Mouse (Mus musculus) embryo, embryonic 9.5 days (tissue): ENCODE data around the gene Btbd16.

Experiments used
- DNase-seq: peaks from one replicate; pipeline ENCODE4 v3.0.0-alpha.2; 2017; ENCODE audit errors: extremely low spot score

Btbd16 gene

DNA sequence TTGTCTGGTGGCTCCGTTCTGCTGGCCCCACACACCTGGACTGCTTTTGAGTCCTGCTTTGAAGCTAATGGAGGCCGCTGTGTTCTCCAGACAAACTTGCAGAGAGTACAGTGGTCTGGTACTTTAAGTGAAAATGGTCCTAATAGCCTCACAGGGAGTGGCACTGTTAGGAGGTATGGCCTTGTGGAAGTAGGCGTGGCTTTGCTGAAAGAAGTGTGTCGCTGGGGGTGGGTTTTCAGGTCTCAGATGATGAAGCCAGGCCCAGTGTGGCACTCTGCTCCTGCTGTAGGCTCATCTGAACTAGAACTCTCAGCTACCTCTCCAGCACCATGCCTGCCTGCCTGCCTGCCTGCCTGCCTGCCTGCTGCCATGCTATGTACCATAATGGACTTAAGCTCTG lies 5.7 kb upstream of the Btbd16 start:
- DNase-seq = no peak

DNA sequence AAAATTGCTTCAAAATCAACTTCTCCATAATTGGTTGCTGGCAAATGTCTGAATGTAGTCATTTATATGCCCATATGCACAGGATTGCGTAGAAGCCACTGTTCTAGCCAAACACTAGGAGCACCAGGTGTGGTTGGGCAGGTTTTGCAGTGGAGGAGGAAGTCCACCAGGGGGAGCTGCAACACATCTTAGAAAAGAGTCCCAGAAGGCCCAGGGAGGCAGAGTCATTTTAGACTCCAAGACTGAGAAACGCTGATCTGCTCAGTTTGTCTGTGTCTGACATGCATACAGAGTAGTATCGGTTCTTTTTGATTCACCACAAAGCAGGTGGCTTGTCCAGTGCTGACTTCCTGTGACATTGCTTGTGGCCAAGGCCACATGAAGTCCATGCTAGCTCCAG lies 3.2 kb upstream of the Btbd16 start:
- peak; percentile 78 for DNase-seq

DNA sequence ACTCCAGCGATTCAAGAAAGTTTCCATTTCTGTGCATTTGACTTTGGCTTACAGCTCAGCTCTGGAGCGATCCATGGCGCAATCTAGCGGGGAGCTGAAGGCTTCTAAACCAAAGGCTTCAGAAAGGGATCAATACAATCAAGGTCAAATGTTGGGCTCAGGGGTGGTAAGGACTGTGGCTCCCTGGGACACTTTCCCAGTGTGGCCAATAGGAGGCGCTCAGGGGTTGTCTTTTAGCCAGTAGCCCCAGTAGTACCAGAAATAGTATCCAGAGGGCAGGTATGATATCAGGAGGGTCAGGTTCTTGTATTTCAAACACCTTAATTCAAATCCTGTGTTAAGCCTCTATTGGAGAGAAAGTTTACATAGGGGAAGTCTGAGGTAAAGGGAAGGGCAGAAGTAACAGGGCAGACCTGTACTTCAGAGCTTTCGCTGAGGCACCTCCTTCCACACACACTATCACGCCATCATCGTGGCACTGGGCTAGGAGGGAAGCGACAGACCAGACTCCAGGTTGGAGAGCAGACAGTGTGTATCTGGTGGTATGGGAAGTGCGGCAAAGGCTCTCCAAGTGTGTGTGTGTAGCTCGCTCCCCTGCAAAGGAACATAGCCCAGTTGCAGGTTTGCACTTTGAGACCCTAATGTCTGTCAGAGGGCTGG lies 568 bp upstream of the Btbd16 start:
- peak; percentile 41 for DNase-seq

DNA sequence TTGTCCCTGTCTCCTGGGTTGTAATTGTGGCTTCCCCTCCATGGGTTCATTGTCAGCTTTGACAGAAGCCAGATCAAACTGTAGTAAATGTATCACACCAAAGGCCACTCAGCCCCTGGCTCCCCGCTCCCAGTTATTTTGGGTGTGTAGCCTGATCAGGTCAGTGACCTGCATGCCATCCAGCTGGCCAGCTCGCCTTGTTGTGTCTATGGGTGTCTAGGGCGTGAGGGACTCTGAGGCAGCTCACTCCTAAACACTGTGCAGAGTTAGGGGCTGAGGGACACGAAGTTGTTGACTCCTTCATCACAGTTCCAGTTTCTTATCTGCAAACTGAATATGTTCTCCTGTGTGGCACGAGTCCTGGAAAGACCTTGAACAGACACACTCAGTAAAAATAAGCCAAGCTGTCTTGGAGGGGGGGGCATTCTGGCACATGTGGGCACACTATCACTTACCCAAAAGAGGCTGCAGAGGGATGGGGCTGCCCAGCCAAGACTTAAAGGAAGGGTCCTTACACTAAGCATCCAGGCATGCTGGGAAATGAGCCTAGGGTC lies 7.1 kb downstream of the Btbd16 start:
- no peak for DNase-seq

DNA sequence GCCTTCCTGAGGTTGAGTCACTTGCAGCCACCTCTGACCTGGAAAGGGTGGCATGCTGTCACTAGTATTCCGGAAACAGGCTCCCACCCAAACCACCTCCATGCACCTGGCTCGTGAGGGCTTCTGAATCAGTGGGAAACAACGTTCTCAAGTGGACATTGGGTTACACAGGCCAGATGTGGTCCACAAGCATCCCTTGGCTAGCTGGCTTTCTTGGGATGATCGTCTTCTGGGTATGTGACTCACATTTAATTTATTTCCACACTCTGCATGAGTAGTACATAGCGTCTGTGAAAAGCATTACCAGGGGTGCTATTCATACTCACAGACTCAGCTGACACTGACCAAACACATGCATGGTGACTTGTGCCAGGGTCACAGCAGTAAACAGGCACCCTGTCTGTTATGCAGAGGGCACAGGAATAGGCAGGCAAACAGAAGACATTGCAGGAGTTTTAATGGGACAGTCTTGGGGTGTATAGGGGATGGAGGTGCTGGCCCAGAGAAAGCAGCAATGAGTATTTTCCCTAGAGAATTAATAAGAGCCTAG lies 8.7 kb downstream of the Btbd16 start:
- no peak for DNase-seq

DNA sequence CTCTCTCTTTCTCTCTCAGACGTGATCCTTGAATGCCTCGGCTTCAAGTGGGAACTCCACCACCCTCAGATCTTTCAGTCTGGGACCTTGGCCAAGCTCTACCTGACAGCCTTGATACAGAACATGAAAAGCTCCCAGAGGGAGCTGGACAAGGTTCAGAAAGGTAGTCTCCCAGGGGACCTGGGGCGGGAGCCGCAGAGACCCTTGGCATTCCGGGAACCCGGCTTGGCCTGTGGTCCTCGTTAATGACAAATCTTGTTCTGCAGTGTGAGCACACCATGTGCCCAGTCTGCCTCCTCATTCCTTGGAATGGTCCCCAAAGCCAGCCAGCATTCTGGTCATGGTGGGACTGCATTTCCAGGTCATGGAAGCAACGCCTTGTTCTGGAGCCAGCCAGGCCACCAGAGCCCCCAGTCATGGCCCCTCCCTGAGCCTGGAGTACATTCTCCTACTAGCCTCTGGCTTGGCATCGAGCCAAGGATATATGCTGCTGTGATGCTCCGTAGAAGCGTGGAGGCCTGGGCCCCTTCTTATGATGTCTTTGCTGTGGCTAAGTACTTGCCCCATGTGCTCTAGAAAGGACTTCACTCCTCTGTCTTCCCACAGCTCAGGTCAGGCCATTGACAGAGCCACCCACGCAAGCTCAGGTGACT lies 12.2 kb downstream of the Btbd16 start:
- DNase-seq = no peak

DNA sequence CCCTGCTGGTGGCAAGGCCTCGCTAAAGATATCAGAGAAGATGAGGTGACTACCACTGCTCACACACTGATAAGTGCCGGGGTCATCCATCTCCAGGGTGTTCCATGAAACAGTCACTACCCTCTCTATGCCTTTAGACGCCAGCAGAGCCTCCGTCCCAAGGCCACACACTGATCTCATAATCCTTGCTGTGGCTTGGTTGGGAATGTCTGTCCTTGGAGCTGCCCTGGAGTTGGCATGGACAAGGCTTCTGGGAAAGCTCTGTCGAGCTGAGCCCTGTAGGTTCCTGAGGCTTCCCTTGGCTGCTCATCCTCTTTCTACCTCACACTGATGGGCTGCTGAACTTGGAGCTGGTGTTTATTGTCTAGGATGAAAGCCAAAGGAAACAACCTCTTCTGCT lies 12.8 kb downstream of the Btbd16 start:
- no peak for DNase-seq

DNA sequence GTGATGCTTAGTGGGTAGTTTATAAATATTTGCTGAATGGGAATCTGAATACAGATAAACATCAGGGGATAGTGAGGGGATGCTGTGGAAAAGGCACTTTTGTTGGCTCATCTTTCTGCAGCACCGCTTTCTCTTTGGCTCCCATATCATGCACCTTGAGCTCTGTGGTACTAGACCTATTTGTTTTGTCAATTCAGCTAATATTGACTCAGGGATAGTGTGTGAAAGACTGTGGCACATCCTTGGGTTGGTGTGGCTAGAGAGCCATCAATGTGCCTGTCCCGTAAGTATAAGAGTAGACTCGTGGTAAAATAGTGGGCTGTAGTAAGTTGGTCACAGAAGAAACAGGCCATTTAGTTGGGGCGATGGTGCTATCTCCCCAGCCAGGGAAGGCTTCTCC lies 13.7 kb downstream of the Btbd16 start:
- DNase-seq = no peak

DNA sequence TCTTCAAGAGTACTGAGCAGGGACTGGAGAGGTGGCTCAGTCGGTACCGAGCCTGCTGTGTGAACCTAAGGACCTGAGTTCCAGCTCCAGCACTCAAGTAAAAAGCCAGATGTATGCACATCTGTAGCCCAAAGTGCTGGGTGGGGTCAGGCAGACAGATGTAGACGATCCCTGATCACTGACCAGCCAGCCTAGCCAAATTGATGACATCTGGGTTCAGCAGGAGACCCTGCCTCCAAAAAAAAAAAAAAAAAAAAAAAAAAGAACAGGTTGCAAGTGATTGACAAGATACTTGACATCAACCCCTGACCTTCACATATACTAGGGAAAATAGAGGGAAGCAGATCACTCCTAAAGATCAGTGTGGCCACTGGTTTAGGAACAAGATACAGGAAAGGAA lies 15.1 kb downstream of the Btbd16 start:
- no peak for DNase-seq

DNA sequence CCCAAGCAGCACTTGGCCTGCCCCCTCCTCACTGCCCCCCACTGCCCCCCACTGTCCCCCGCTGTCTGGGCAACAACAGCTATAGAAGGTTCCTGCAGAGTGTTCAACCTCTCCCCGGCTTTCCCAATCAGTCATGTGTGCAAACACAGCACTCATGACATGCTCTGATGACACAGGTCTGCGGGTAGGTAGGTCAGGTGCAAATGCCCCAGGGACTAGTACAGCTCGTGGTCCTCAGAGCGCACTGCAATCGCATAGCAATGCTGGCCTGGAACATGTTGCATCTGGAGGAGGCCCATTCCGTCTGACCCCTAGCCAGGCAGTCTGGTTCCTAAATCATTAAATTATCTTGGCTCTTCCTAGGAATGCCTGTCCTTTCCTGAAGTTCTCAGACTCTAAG lies 15.6 kb downstream of the Btbd16 start:
- DNase-seq = no peak

DNA sequence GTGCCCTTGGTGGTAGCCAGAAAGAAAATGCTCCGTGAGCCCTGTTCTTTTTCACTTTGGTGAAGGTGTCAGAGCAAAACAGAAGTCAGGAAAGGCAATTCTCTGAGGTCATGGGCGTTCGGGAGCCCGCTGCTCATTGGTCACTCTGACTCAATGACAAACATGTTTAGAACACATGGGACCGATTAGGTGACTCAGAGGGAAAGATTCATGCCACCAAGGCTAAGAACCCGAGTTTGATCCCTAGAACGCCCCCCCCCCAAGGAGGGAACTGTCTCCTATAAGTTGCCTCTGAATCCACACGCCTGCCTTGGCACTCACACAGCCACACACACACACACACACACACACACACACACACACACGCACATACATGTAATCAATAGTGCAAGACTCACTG lies 19.8 kb downstream of the Btbd16 start:
- DNase-seq = no peak

DNA sequence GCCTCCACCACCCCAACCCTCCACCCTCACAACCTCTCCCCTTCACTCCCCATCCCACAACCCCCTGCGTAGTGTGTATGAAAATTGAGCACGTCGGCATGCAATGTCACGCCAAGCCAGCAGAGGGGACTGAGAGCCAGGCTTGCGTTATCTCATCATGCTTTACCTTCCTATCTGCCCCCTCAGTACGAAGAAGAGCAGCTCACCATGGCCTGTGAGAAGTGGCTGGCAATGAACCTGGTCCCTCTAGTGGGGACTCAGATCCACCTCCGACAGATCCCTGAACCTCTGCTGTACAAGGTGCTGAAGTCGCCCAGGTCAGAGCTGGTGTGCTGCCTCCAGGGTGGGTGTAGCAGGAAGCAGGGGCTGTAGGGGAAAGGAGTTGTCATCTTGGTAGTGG lies 22.9 kb downstream of the Btbd16 start:
- no peak for DNase-seq

DNA sequence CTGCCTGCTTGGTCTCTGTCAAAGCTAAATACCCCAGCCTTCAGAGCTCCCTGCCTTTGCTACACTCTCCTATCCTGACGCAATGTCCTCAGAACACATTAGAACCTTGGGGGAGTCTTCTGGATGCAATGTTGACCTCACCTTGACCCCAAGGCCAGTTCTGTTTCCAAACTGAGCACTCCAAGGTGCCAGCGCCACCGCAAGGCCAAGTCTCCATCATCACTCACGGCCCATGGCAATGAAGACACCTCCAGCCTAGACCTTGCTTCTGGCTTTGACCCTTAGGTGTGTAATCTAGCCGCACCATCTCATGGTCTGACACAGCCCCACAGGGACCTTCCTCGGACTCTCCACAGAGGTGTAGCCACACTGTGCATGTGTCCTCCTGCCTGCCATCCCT lies 23.7 kb downstream of the Btbd16 start:
- DNase-seq = no peak

DNA sequence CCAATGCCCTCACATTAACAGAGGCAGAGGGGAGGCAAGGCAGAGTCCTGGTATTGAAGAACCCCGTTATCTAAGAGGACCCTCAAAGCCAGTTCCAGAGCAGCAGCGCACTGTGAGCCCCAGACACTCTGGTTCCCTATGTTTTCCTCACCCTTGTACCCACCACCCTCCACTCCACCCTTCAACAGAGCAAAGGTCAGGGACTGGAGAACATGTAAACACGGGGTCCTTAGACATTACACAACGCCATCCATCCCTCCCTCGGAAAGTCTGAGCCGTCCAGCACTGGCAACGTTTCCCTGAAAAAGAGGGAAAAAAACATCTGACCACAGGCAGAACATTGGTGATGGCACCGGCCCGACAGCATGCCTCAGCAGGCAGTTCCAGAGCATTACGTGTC lies 25.5 kb downstream of the Btbd16 start:
- no peak for DNase-seq

DNA sequence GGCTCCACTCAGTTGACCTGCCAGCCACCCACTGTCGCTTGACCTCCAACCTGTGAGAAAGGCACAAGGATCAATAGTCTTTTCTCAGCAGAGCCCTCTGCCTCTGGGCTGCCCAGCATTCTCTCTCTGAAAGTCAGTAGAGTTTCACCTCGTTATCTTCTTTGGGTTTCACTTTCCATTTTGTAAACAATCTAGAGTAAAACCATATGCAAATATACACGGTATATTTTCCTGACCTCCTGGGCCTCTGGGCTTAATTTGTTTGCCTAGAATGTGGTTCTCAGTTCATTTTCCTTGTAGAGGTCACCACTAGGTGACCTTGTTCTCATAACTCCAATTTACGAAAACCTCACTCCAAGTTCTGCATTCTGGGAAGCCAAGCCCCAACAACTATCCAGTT lies 26.8 kb downstream of the Btbd16 start:
- no peak for DNase-seq

DNA sequence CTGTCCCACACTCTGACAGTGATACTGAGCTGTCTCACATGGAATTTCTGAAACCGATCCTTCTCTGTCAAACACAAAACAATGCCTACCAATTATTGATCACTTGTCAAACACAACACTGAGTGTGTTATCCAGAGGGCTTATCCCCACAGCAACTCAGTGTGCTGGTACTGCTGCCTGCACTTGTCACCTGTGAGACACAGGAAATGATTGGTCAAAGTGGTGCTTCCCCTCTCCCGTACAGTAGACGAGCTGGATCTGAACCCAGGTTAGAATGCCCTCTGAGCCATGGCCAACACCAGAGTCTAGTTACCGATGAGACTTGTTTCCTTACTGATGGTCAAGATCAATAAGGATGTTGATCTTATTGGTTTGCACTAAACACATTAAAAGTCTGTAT lies 27.9 kb downstream of the Btbd16 start:
- no peak for DNase-seq

DNA sequence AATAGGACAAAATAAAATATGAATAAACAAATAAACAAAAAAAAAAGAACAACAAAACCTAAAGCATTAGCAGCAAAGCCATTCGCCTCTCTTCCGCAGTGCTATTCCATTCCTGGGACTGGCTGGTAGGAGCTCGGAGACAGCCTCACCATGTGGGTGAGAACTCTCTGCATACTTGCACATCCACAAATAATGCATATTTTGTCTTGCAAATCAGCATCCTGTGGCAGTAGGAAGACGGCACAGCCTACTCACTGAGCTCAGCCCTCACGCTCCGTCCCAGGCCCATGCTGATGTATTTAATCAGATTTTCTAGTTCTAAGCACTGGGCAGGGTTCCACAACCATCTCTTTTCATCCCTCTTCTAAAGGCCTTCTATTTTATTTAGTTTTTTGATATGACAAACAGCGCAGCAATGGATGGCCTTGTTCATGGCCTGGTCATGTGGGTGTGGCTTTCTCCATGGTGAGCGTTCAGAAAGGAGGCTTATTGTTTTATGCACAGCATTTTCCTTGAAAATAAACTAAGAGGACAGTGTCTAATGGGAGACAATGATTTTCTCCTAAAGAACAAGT lies 29.5 kb downstream of the Btbd16 start:
- DNase-seq = no peak

DNA sequence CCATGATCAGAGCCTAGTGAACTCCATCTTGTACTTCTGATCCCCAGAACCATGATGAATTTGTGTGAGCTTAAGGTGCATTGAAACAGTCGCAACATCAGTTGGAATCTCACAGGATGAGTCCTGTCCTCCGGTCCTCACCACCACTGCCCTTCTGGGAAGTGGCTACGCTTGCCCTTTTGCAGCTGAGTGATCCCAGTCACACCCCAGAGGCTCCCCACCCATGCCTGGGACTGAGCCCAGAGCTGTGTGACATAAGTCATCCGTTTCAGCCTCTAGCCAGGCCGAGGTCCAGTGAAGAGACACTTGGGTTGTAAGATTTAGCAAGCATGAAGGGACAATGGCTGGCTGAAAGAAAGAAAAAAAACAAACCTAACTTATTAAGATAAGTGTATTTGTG lies 31.1 kb downstream of the Btbd16 start:
- no peak for DNase-seq

DNA sequence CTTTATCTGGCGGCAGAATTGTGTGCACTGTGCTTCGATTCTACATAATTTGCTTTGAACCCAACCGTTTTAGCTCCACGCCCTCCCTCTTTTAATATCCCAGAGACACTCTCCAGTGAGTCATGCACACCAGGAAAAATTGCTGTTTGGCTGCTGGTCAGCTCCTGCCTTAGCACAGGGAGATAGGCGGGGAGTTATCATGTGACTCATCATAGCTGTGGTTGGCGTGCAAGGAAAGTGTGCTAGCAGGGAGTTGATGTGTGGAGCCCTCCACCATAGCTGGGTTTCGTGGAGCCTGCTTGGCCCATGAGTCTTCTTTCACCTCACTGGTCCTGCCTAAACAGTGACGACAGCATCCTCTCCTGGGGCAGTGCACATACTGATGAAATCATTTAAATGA lies 33.9 kb downstream of the Btbd16 start:
- no peak for DNase-seq

DNA sequence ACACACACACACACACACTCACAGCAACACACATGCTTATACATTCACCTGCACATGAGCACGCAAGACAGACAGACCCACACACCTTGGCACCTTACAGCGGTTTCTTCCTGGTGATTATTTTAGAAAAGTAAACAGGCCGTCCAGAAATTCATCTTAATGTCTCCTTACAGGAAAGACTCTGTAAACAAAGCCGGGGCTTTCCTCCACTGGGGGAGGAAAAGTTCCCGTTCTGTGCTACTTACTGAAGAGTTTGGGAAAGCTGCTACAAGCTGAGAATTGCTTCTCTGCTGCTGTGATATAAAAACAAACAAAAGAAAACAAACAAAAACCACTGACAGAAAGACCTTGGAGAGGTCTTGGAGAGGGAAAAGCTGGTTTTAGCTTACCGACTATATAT lies 34.8 kb downstream of the Btbd16 start:
- DNase-seq = no peak

DNA sequence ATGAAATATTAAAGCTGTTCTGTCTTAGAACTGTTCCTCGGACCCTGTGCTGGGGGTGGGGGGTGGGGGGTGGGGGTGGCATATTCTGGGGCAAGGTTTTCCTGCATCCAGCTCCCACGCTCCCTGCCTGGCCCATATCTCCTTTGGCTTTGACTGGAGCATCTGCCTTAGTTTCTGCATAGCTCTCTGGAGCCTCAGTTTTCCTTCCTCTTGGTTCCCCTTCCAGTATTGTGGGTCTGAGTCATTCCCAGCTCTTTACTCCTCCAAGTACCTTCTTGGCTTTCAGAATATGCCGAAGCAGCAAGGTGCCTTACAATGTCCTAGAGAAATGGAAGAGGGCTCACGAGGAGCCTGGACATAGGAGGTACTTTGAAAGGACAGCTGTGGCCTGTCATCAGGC lies 36.4 kb downstream of the Btbd16 start:
- no peak for DNase-seq

DNA sequence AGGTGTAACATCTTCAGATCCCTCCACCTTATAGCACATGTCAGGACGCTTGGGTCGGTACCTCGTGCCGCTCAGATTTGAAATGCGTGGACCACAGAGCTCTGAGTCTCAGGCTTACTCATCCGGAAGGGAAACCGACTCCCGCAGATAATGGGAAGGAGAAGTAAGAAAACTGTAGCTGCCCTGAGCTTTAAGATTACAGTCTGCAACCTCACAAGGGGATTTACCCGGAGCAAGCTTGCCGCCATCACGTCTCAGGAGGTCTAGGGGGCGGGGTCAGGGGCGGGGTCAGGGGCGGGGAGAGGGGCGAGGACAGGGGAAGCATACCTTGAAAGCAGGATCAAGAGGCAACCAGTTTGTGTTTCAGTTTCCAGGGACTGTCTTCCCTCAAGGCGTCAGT lies 38.5 kb downstream of the Btbd16 start:
- DNase-seq = peak; percentile 27

DNA sequence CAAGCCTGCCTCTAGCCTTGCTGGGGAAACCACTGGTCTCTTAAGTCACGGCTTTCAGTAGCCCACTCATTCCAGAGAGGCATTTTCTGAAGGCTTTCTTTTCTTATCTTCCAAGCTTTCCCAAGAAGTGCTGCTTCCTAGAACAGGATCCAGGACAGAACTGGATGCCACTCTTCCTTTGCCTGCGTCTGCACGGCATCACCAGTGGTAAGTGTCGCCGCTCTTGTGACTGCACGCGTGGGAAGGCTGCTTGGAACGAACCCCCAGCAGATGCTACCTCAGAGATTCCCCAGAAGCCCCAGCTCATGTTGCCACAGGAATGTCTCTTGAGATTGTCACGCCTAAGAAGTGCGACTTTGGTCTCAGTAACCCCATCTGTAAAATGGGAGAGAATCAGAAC lies 41.7 kb downstream of the Btbd16 start:
- no peak for DNase-seq
